Mouse (Mus musculus) MEL (cell line): ENCODE data around the gene Sucla2. TPM values are rescaled to one million over a fixed set of nuclear protein-coding genes. Genes with fewer than 3 reads are reported as not detected.
"Not testable (repeated sequence)": the region's sequence is repeated elsewhere in the genome, so short reads cannot be mapped to it uniquely, and the experiment has no call there.

ENCODE experiments used
- DNase-seq: peaks from one replicate; pipeline ENCODE4 v3.0.0; 2011; ENCODE audit warnings: low read depth, low spot score
- H3K27ac ChIP-seq: 2 replicates; pipeline ENCODE4 v1.5.1; 2012; ENCODE audit warnings: low read depth, mild to moderate bottlenecking, control low read depth, low read length, moderate library complexity; ENCODE audit not compliant: control insufficient read depth
- H3K27me3 ChIP-seq, 2 experiments: fragments of 150-350 bp in 1 of 2; sonication (generic) in 1 of 2; 2 replicates each; pipeline ENCODE4 v1.6.1; 2012; ENCODE audit warnings: low read length in 2 of 2, mild to moderate bottlenecking in 2 of 2, improper control_type of control experiment in 1 of 2, moderate library complexity in 1 of 2; ENCODE audit not compliant: insufficient read depth in 2 of 2, control insufficient read depth in 1 of 2
- H3K36me3 ChIP-seq, 2 experiments: 2 replicates each; pipeline ENCODE4 v1.6.1; 2012 to 2014; ENCODE audit warnings: low read length in 2 of 2, improper control_type of control experiment in 1 of 2, inconsistent platforms in 1 of 2, mild to moderate bottlenecking in 1 of 2; ENCODE audit not compliant: insufficient read depth in 2 of 2, control insufficient read depth in 1 of 2
- H3K4me1 ChIP-seq, 2 experiments: fragments of 150-350 bp in 1 of 2; sonication (generic) in 1 of 2; 2 replicates each; pipeline ENCODE4 v1.6.1; 2012; ENCODE audit warnings: low read length in 2 of 2, improper control_type of control experiment in 1 of 2, mild to moderate bottlenecking in 1 of 2; ENCODE audit not compliant: insufficient read depth in 2 of 2, control insufficient read depth in 1 of 2
- H3K4me3 ChIP-seq, 2 experiments: fragments of 150-350 bp in 1 of 2; sonication (generic) in 1 of 2; 2 replicates each; pipeline ENCODE4 v1.5.1; 2012; ENCODE audit warnings: low read depth in 2 of 2, low read length in 2 of 2, mild to moderate bottlenecking in 2 of 2, moderate library complexity in 2 of 2, control low read depth in 1 of 2, improper control_type of control experiment in 1 of 2; ENCODE audit not compliant: control insufficient read depth in 1 of 2, insufficient read depth in 1 of 2
- H3K79me2 ChIP-seq: 2 replicates; pipeline ENCODE4 v1.6.1; 2012; ENCODE audit warnings: mild to moderate bottlenecking, low read length, moderate library complexity; ENCODE audit not compliant: control insufficient read depth, poor library complexity, insufficient read depth
- H3K9ac ChIP-seq: 2 replicates; pipeline ENCODE4 v1.6.1; 2012; ENCODE audit warnings: low read depth, mild to moderate bottlenecking, control low read depth, low read length, moderate library complexity; ENCODE audit not compliant: control insufficient read depth, poor library complexity, severe bottlenecking
- H3K9me3 ChIP-seq: fragments of 150-350 bp; sonication (generic); replicated peaks from 2 replicates; pipeline ENCODE4 v1.6.1; 2012; ENCODE audit warnings: mild to moderate bottlenecking, low read length, improper control_type of control experiment, moderate library complexity; ENCODE audit not compliant: insufficient read depth
- CTCF ChIP-seq, 3 experiments: IDR thresholded peaks in 2 of 3; conservative IDR thresholded peaks in 1 of 3; 2 replicates each; pipeline ENCODE4 v1.5.1; 2011 to 2012; ENCODE audit warnings: low read length in 3 of 3, low read depth in 2 of 3, mild to moderate bottlenecking in 2 of 3, improper control_type of control experiment in 1 of 3, inconsistent platforms in 1 of 3, mixed read lengths in 1 of 3, moderate library complexity in 1 of 3; ENCODE audit not compliant: control insufficient read depth in 1 of 3, insufficient read depth in 1 of 3, poor library complexity in 1 of 3, severe bottlenecking in 1 of 3
- ELF1 ChIP-seq: IDR thresholded peaks from 2 replicates; pipeline ENCODE4 v1.6.1; 2014; ENCODE audit warnings: low read depth, mild to moderate bottlenecking, inconsistent platforms, low read length, improper control_type of control experiment, moderate library complexity
- ETS1 ChIP-seq: IDR thresholded peaks from 2 replicates; pipeline ENCODE4 v1.6.1; 2012; ENCODE audit warnings: low read depth, mild to moderate bottlenecking, inconsistent platforms, low read length, improper control_type of control experiment, moderate library complexity
- GATA1 ChIP-seq: IDR thresholded peaks from 2 replicates; pipeline ENCODE4 v1.6.1; 2011; ENCODE audit warnings: low read depth, low read length, improper control_type of control experiment
- JUND ChIP-seq: IDR thresholded peaks from 2 replicates; pipeline ENCODE4 v1.6.1; 2011; ENCODE audit warnings: low read depth, mild to moderate bottlenecking, improper control_type of control experiment, low read length
- MAFK ChIP-seq: IDR thresholded peaks from 2 replicates; pipeline ENCODE4 v1.6.1; 2011; ENCODE audit warnings: low read depth, mild to moderate bottlenecking, low read length, improper control_type of control experiment, borderline replicate concordance
- MAX ChIP-seq: IDR thresholded peaks from 2 replicates; pipeline ENCODE4 v1.6.1; 2011; ENCODE audit warnings: low read length, improper control_type of control experiment
- MEF2A ChIP-seq: IDR thresholded peaks from 2 replicates; pipeline ENCODE4 v1.6.1; 2014; ENCODE audit warnings: low read depth, mild to moderate bottlenecking, inconsistent platforms, low read length, improper control_type of control experiment; ENCODE audit not compliant: poor library complexity, insufficient replicate concordance, severe bottlenecking; ENCODE audit errors: extremely low read depth
- MYB ChIP-seq: IDR thresholded peaks from 2 replicates; pipeline ENCODE4 v1.6.1; 2011; ENCODE audit warnings: mild to moderate bottlenecking, low read depth, low read length, improper control_type of control experiment
- POLR2AphosphoS2 ChIP-seq: IDR thresholded peaks from 2 replicates; pipeline ENCODE4 v1.6.1; 2011; ENCODE audit warnings: low read length, improper control_type of control experiment
- RCOR1 ChIP-seq: IDR thresholded peaks from 2 replicates; pipeline ENCODE4 v1.6.1; 2012; ENCODE audit warnings: low read depth, mild to moderate bottlenecking, inconsistent platforms, low read length, improper control_type of control experiment
- SIN3A ChIP-seq: IDR thresholded peaks from 2 replicates; pipeline ENCODE4 v1.6.1; 2012; ENCODE audit warnings: low read length, improper control_type of control experiment, inconsistent platforms
- TAL1 ChIP-seq: IDR thresholded peaks from 2 replicates; pipeline ENCODE4 v1.6.1; 2012; ENCODE audit warnings: mild to moderate bottlenecking, inconsistent platforms, low read length, moderate library complexity, mixed read lengths
- ZC3H11A ChIP-seq: IDR thresholded peaks from 2 replicates; pipeline ENCODE4 v1.6.1; 2012; ENCODE audit warnings: low read depth, mild to moderate bottlenecking, inconsistent platforms, low read length, improper control_type of control experiment
- ZMIZ1 ChIP-seq: IDR thresholded peaks from 2 replicates; pipeline ENCODE4 v1.6.1; 2012; ENCODE audit warnings: low read depth, mild to moderate bottlenecking, inconsistent platforms, low read length, improper control_type of control experiment, moderate library complexity
- ZNF384 ChIP-seq: IDR thresholded peaks from 2 replicates; pipeline ENCODE4 v1.6.1; 2012; ENCODE audit warnings: low read depth, mild to moderate bottlenecking, inconsistent platforms, low read length, improper control_type of control experiment
- polyA plus RNA-seq, 2 experiments: library from polyadenylated mRNA; stranded (reverse) in 1 of 2; unstranded in 1 of 2; fragments of >175 nt in 1 of 2; fragments of >200 nt in 1 of 2; gene quantifications; 2 replicates each; pipeline versions ENCODE4 v1.2.1 to v1.2.4; 2012; ENCODE audit warnings: low replicate concordance in 2 of 2, low read depth in 1 of 2; ENCODE audit not compliant: insufficient read length in 2 of 2, insufficient read depth in 1 of 2, missing spikeins in 1 of 2
- total RNA-seq: library from RNA; depleted of rRNA; stranded (reverse); fragments of 300-350 nt; gene quantifications from 2 replicates; pipeline ENCODE4 v1.2.3, GENCODE M21; 2012

The Sucla2 gene
- total and polyA plus RNA-seq, 3 experiments = 59.4 to 65.5 (median 61.6) TPM

GRCm38 (mm10) chr14:73509765-73510423 is 15.2 kb upstream of the Sucla2 start, which contains the start of gene Med4 (continued):
- TF ChIP-seq CTCF (IDR thresholded peaks at IDR 0.05 in 2 of 3, conservative IDR thresholded peaks at IDR 0.05 in 1 of 3; ENCODE audit: control insufficient read depth in 1 of 3, insufficient read depth in 1 of 3, low read depth in 2 of 3, low read length in 3 of 3, poor library complexity in 1 of 3, severe bottlenecking in 1 of 3) (peak; percentile 70 to 99 (median 84)), SIN3A (peak; percentile 88; the same call in 1 of the 2 replicates), MYB (no peak), MAFK (no peak), MEF2A (no peak), ZMIZ1 (peak; percentile 57; the same call in 1 of the 2 replicates), ELF1 (peak; percentile 94), TAL1 (no peak), JUND (0 out of 2 replicates have a peak, but pooled peaks have one; percentile 27), ETS1 (peak; percentile 55; the same call in 1 of the 2 replicates), GATA1 (no peak)

GRCm38 (mm10) chr14:73524136-73524535 is 983 bp upstream of the Sucla2 start:
- no peaks in the 10 kb centered on the region for H3K9me3 ChIP-seq
- H3K27ac ChIP-seq = no peak overlapping the region
- peak overlapping the region; percentile 51 to 72; a peak in 3 of 4 replicates for H3K4me3 ChIP-seq
- H3K27me3 ChIP-seq = no peaks in the 10 kb centered on the region
- peaks cover 0 to 17% of the 10 kb centered on the region in 2 experiments for H3K4me1 ChIP-seq
- H3K36me3 ChIP-seq = peaks cover 0 to 17% of the 10 kb centered on the region in 2 experiments; a peak in 2 of 4 replicates
- no peak for TF ChIP-seq POLR2AphosphoS2
- no peak for TF ChIP-seq MAX
- no peak for TF ChIP-seq ZC3H11A
- no peak for TF ChIP-seq ZNF384
- no peak for TF ChIP-seq ZMIZ1
- no peak for TF ChIP-seq RCOR1
- no peak for TF ChIP-seq MYB
- no peaks in the 10 kb centered on the region; the same call in 1 of the 2 replicates for H3K79me2 ChIP-seq
- H3K9ac ChIP-seq = peak overlapping the region; percentile 67
- DNase-seq = peak; percentile 52

- not testable (repeated sequence) for H3K79me2 ChIP-seq, H3K4me3 ChIP-seq, H3K9me3 ChIP-seq, H3K9ac ChIP-seq, H3K27me3 ChIP-seq
- DNase-seq = peak; percentile 59
- TF ChIP-seq SIN3A = 0 out of 2 replicates have a peak, but pooled peaks have one; percentile 16
- Histone ChIP-seq H3K36me3 (peaks cover 0 to 20% of the 10 kb centered on the region in 2 experiments; a peak in 2 of 4 replicates), H3K27ac (peak overlapping the region; percentile 79), H3K4me1 (peaks cover 0 to 23% of the 10 kb centered on the region in 2 experiments)
These were observed 3.5 kb downstream of the Sucla2 start for GRCm38 (mm10) chr14:73528661-73529060.
